Mouse (Mus musculus): Measurements from ENCODE around the gene S100a1. TPM values are rescaled to one million over a fixed set of nuclear protein-coding genes. Genes with fewer than 3 reads are reported as not detected.
A peak's percentile ranks its signal among the peaks of the same experiment; 100 is the strongest.

S100a1 gene
- polyA plus RNA-seq, 1 experiment = 240 TPM

- TF ChIP-seq CTCF (IDR thresholded peaks at IDR 0.05; ENCODE audit: borderline replicate concordance, insufficient read depth, low read depth, low read length) (no peak), POLR2A (IDR thresholded peaks at IDR 0.05; ENCODE audit: borderline replicate concordance, insufficient read depth, low read length) (no peak)
- DNase-seq = peak in 1 of 2 experiments; percentile 53
Measured at GRCm38 (mm10) chr3:90491350-90491749, 22.8 kb downstream of the S100a1 start.

GRCm38 (mm10) chr3:90490696-90491256 lies 23.4 kb downstream of the S100a1 start, which contains the start of gene Snapin:
Snapin (minus strand) TSS chr3:90491033.
- Histone ChIP-seq H3K4me1 (ENCODE audit: control insufficient read depth, insufficient read depth, low read length) (peaks cover 5% of the 10 kb centered on the region; the same call in 1 of the 2 replicates), H3K27me3 (ENCODE audit: control insufficient read depth, insufficient read depth, low read length) (no peaks in the 10 kb centered on the region), H3K27ac (ENCODE audit: insufficient read depth, low read length) (peak within 1 kb of the TSS; percentile 62), H3K4me3 (replicated peaks; ENCODE audit: insufficient read depth, low read depth, low read length) (peak within 1 kb of the TSS; percentile 93)
- under 1% methylated on average over 37 of the region's 37 CpGs for WGBS
- peak; percentile 93 to 95 for DNase-seq
- peak; percentile 83 for TF ChIP-seq POLR2A (IDR thresholded peaks at IDR 0.05; ENCODE audit: borderline replicate concordance, insufficient read depth, low read length)
- TF ChIP-seq CTCF (IDR thresholded peaks at IDR 0.05; ENCODE audit: borderline replicate concordance, insufficient read depth, low read depth, low read length) = peak; percentile 81

More at GRCm38 (mm10) chr3:90491350-90491749, 22.8 kb downstream of the S100a1 start:
- 40% methylated on average over 2 of the region's 2 CpGs for WGBS
- H3K27ac ChIP-seq (ENCODE audit: insufficient read depth, low read length) = no peak overlapping the region
- peaks cover 7% of the 10 kb centered on the region for H3K4me1 ChIP-seq (ENCODE audit: control insufficient read depth, insufficient read depth, low read length)
- no peak overlapping the region for H3K4me3 ChIP-seq (replicated peaks; ENCODE audit: insufficient read depth, low read depth, low read length)
- H3K27me3 ChIP-seq (ENCODE audit: control insufficient read depth, insufficient read depth, low read length) = no peaks in the 10 kb centered on the region

GRCm38 (mm10) chr3:90488576-90488975 lies 25.6 kb downstream of the S100a1 start:
- Histone ChIP-seq H3K27ac (ENCODE audit: insufficient read depth, low read length) (no peak overlapping the region), H3K27me3 (ENCODE audit: control insufficient read depth, insufficient read depth, low read length) (no peaks in the 10 kb centered on the region), H3K4me1 (ENCODE audit: control insufficient read depth, insufficient read depth, low read length) (peaks cover 5% of the 10 kb centered on the region; the same call in 1 of the 2 replicates), H3K4me3 (replicated peaks; ENCODE audit: insufficient read depth, low read depth, low read length) (no peak overlapping the region)
- no peak for TF ChIP-seq CTCF (IDR thresholded peaks at IDR 0.05; ENCODE audit: borderline replicate concordance, insufficient read depth, low read depth, low read length)
- TF ChIP-seq POLR2A (IDR thresholded peaks at IDR 0.05; ENCODE audit: borderline replicate concordance, insufficient read depth, low read length) = no peak
- no peak for DNase-seq
- 86% methylated on average over 6 of the region's 6 CpGs for WGBS

- no peak overlapping the region for H3K4me3 ChIP-seq (replicated peaks; ENCODE audit: insufficient read depth, low read depth, low read length)
- 71% methylated on average over 5 of the region's 5 CpGs for WGBS
- peaks cover 5% of the 10 kb centered on the region; the same call in 1 of the 2 replicates for H3K4me1 ChIP-seq (ENCODE audit: control insufficient read depth, insufficient read depth, low read length)
- H3K27ac ChIP-seq (ENCODE audit: insufficient read depth, low read length) = no peak overlapping the region
- no peaks in the 10 kb centered on the region for H3K27me3 ChIP-seq (ENCODE audit: control insufficient read depth, insufficient read depth, low read length)
- no peak for DNase-seq
- TF ChIP-seq CTCF (IDR thresholded peaks at IDR 0.05; ENCODE audit: borderline replicate concordance, insufficient read depth, low read depth, low read length) = no peak
Measured at GRCm38 (mm10) chr3:90486998-90487397, 27.2 kb downstream of the S100a1 start.

- WGBS = under 1% methylated on average over 45 of the region's 45 CpGs
- TF ChIP-seq CTCF (IDR thresholded peaks at IDR 0.05; ENCODE audit: borderline replicate concordance, insufficient read depth, low read depth, low read length) (peak; percentile 44; the same call in 1 of the 2 replicates), POLR2A (IDR thresholded peaks at IDR 0.05; ENCODE audit: borderline replicate concordance, insufficient read depth, low read length) (peak; percentile 89; the same call in 1 of the 2 replicates)
- H3K4me1 ChIP-seq (ENCODE audit: control insufficient read depth, insufficient read depth, low read length) = no peaks in the 10 kb centered on the region; the same call in 1 of the 2 replicates
- DNase-seq = peak; percentile 96 to 98
- peak within 1 kb of the TSS; percentile 78 for H3K4me3 ChIP-seq (replicated peaks; ENCODE audit: insufficient read depth, low read depth, low read length)
- H3K27me3 ChIP-seq (ENCODE audit: control insufficient read depth, insufficient read depth, low read length) = no peaks in the 10 kb centered on the region
- H3K27ac ChIP-seq (ENCODE audit: insufficient read depth, low read length) = peak within 1 kb of the TSS; percentile 36; the same call in 1 of the 2 replicates
Measured at GRCm38 (mm10) chr3:90475831-90476611, 38.2 kb downstream of the S100a1 start, which contains the start of gene Ilf2. Ilf2 (plus strand) TSS chr3:90476126.

- Histone ChIP-seq H3K27ac (ENCODE audit: insufficient read depth, low read length) (no peak overlapping the region), H3K4me3 (replicated peaks; ENCODE audit: insufficient read depth, low read depth, low read length) (peak overlapping the region; percentile 63), H3K4me1 (ENCODE audit: control insufficient read depth, insufficient read depth, low read length) (no peaks in the 10 kb centered on the region; the same call in 1 of the 2 replicates), H3K27me3 (ENCODE audit: control insufficient read depth, insufficient read depth, low read length) (no peaks in the 10 kb centered on the region)
- TF ChIP-seq POLR2A (IDR thresholded peaks at IDR 0.05; ENCODE audit: borderline replicate concordance, insufficient read depth, low read length) = no peak
- no peak for TF ChIP-seq CTCF (IDR thresholded peaks at IDR 0.05; ENCODE audit: borderline replicate concordance, insufficient read depth, low read depth, low read length)
- 22% methylated on average over 16 of the region's 16 CpGs for WGBS
- peak; percentile 44 to 51 for DNase-seq
Measured at GRCm38 (mm10) chr3:90475151-90475830, 38.9 kb downstream of the S100a1 start.

- no peak overlapping the region for H3K4me3 ChIP-seq (replicated peaks; ENCODE audit: insufficient read depth, low read depth, low read length)
- TF ChIP-seq POLR2A (IDR thresholded peaks at IDR 0.05; ENCODE audit: borderline replicate concordance, insufficient read depth, low read length) (no peak), CTCF (IDR thresholded peaks at IDR 0.05; ENCODE audit: borderline replicate concordance, insufficient read depth, low read depth, low read length) (peak; percentile 20; the same call in 1 of the 2 replicates)
- 13% methylated on average over 3 of the region's 3 CpGs for WGBS
- H3K27ac ChIP-seq (ENCODE audit: insufficient read depth, low read length) = no peak overlapping the region
- DNase-seq = no peak
- no peaks in the 10 kb centered on the region; the same call in 1 of the 2 replicates for H3K4me1 ChIP-seq (ENCODE audit: control insufficient read depth, insufficient read depth, low read length)
- no peaks in the 10 kb centered on the region for H3K27me3 ChIP-seq (ENCODE audit: control insufficient read depth, insufficient read depth, low read length)
Measured at GRCm38 (mm10) chr3:90472213-90472612, 42.0 kb downstream of the S100a1 start.
